Mouse (Mus musculus) frontal cortex, postnatal 25 days (tissue): ENCODE measurements around the gene Galnt14.

Source experiments
- DNase-seq, 2 experiments: peaks; one replicate each; pipeline ENCODE4 v3.0.0; 2022; ENCODE audit warnings: low spot score in 2 of 2

Galnt14 gene

GRCm38 (mm10) chr17:73507804-73508535, 202.3 kb downstream of the Galnt14 start:
- DNase-seq: no peak

GRCm38 (mm10) chr17:73504111-73504510, 206.1 kb downstream of the Galnt14 start:
- DNase-seq: no peak

GRCm38 (mm10) chr17:73502613-73503012, 207.6 kb downstream of the Galnt14 start:
- no peak for DNase-seq

GRCm38 (mm10) chr17:73489519-73489918, 220.7 kb downstream of the Galnt14 start:
- DNase-seq: no peak

GRCm38 (mm10) chr17:73487792-73488191, 222.5 kb downstream of the Galnt14 start:
- no peak for DNase-seq

GRCm38 (mm10) chr17:73487380-73487779, 222.9 kb downstream of the Galnt14 start:
- no peak for DNase-seq

- DNase-seq: no peak
These were observed 232.9 kb downstream of the Galnt14 start for GRCm38 (mm10) chr17:73477096-73478076.

GRCm38 (mm10) chr17:73474371-73474770, 235.9 kb downstream of the Galnt14 start:
- DNase-seq: no peak

- DNase-seq: no peak
These were observed 237.2 kb downstream of the Galnt14 start for GRCm38 (mm10) chr17:73473012-73473411.

GRCm38 (mm10) chr17:73460874-73461273, 249.4 kb downstream of the Galnt14 start:
- no peak for DNase-seq

- DNase-seq: no peak
These were observed 251.5 kb downstream of the Galnt14 start for GRCm38 (mm10) chr17:73458741-73459140.

GRCm38 (mm10) chr17:73456551-73456950, 253.7 kb downstream of the Galnt14 start:
- DNase-seq: no peak

- DNase-seq: no peak
These were observed 256.6 kb downstream of the Galnt14 start for GRCm38 (mm10) chr17:73453646-73454045.

GRCm38 (mm10) chr17:73452151-73452760, 258.0 kb downstream of the Galnt14 start:
- DNase-seq: no peak

- DNase-seq: no peak
These were observed 261.1 kb downstream of the Galnt14 start for GRCm38 (mm10) chr17:73449104-73449503.
